Mouse (Mus musculus) kidney, adult 2 months (tissue): ENCODE results near the gene Hoxa7.

Source experiments
- CTCF ChIP-seq: fragments of 200-500 bp; conservative IDR thresholded peaks from 2 replicates; pipeline ENCODE4 v1.5.1; 2011; ENCODE audit warnings: low read depth, mild to moderate bottlenecking, control low read depth, low read length, moderate library complexity, mixed read lengths; ENCODE audit not compliant: insufficient read depth, insufficient read length
- POLR2A ChIP-seq: fragments of 200-500 bp; IDR thresholded peaks from one replicate; pipeline ENCODE4 v1.6.1; 2011; ENCODE audit warnings: low read depth, low read length, control low read depth

DNA sequence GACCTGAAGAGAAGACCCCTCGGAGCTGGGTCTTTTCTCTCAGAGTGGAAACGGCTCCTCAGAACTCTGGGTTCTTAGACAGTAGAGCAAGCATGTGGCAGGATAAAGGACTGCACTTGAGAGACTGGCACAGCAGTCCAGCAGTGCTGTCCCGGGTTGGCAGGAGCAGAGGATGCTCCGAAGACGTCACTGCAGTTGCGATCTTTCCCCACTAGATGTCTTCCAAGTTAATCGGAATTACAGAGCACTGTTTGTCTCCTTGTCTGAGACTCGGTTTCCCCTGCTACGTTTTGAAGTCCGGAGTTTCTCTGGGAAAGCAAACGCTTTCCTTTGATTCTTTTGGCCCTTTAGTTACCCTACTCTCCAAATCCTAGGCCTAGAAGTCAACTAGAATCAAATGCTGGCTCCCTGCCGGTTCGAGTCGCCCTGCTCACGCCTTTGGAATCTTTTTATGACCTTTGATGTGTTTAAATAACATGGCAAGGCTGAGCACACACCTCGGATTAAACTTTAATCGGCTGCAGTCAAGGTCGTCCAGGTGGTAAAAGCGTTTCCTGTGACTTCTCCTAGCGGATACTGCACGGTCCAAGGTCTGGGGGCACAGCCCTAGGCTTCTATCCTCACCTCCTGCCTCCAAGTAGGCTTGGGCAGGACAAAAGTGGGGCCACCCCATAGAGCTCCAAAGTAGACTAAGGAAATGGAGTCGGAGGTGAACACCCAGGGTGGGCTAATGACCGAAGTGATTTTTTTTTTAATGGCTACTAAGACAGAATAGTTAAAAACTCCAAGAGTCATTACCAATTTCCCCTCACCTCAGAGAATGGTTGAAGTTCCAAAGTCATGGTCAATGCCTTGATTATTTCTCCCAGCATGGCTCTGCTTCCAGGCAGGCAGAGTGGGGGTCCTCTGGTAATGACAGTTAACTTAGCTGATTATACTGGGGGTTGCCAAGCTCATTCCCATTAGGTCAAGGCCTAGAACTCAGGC lies 49.1 kb upstream of the Hoxa7 start:
- TF ChIP-seq CTCF (peak; percentile 68), POLR2A (no peak)
